Mouse (Mus musculus) kidney, adult 2 months (tissue): ENCODE results near the gene Rsrc1.

Experiments used
- CTCF ChIP-seq: fragments of 200-500 bp; conservative IDR thresholded peaks from 2 replicates; pipeline ENCODE4 v1.5.1; 2011; ENCODE audit warnings: low read depth, mild to moderate bottlenecking, control low read depth, low read length, moderate library complexity, mixed read lengths; ENCODE audit not compliant: insufficient read depth, insufficient read length
- POLR2A ChIP-seq: fragments of 200-500 bp; IDR thresholded peaks from one replicate; pipeline ENCODE4 v1.6.1; 2011; ENCODE audit warnings: low read depth, low read length, control low read depth

DNA sequence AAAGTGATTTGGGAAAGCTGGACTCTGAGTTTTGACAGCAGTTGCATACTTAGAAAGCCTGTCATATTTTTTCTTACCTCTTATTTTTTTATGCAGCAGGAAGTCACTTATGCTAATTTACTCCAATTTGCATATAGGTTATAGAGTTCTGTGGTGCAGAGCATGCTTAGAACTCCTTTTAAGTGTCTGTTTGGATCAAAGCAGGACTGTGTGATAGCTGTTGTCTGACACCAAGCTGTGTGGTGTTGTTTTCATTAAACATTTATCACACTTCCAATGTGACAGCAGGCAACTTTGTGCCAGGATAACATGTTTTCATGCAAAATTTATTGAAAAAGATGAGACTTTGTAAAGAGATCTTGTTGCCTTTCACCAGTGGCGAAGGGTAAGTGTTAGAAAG lies 103.6 kb downstream of the Rsrc1 start:
- TF ChIP-seq CTCF (no peak), POLR2A (no peak)
